Mouse (Mus musculus) spleen, adult 2 months (tissue): ENCODE results near the gene Epb41l4b. TPM values are rescaled to one million over a fixed set of nuclear protein-coding genes. Genes with fewer than 3 reads are reported as not detected.
A peak's percentile ranks its signal among the peaks of the same experiment; 100 is the strongest.

Source experiments
- DNase-seq, 2 experiments: peaks; one replicate each; pipeline versions ENCODE4 v3.0.0 to v3.0.0-alpha.2; 2012 to 2021; ENCODE audit warnings: low spot score in 2 of 2, low read depth in 1 of 2
- H3K27ac ChIP-seq: fragments of 200-500 bp; 2 replicates; pipeline ENCODE4 v1.5.1; 2012; ENCODE audit warnings: low read length, inconsistent platforms; ENCODE audit not compliant: insufficient read depth
- H3K27me3 ChIP-seq: fragments of 200-500 bp; 2 replicates; pipeline ENCODE4 v1.6.1; 2012; ENCODE audit warnings: mild to moderate bottlenecking, moderate library complexity, low read length, inconsistent platforms; ENCODE audit not compliant: control insufficient read depth, insufficient read depth
- H3K36me3 ChIP-seq: fragments of 200-500 bp; 2 replicates; pipeline ENCODE4 v1.6.1; 2012; ENCODE audit warnings: mild to moderate bottlenecking, low read length, inconsistent platforms; ENCODE audit not compliant: control insufficient read depth, insufficient read depth
- H3K4me1 ChIP-seq: fragments of 200-500 bp; 2 replicates; pipeline ENCODE4 v1.6.1; 2011; ENCODE audit warnings: inconsistent platforms; ENCODE audit not compliant: control insufficient read depth, insufficient read depth, insufficient read length
- H3K4me3 ChIP-seq: fragments of 200-500 bp; 2 replicates; pipeline ENCODE4 v1.5.1; 2011; ENCODE audit warnings: mild to moderate bottlenecking, inconsistent platforms; ENCODE audit not compliant: insufficient read depth, insufficient read length; ENCODE audit errors: extremely low read depth
- CTCF ChIP-seq: fragments of 200-500 bp; IDR thresholded peaks from 2 replicates; pipeline ENCODE4 v1.5.1; 2011; ENCODE audit warnings: mild to moderate bottlenecking, inconsistent platforms; ENCODE audit not compliant: insufficient read depth, insufficient read length, insufficient replicate concordance; ENCODE audit errors: extremely low read depth
- POLR2A ChIP-seq: fragments of 200-500 bp; IDR thresholded peaks from 2 replicates; pipeline ENCODE4 v1.6.1; 2011; ENCODE audit warnings: low read depth, low read length, inconsistent platforms
- WGBS: fragments of 180-500 bp; shearing (Covaris S2); methylation state at CpG from one replicate; pipeline ENCODE4 v1.1.7; 2018; 5-methylcytosine and 5-hydroxymethylcytosine counted together
- polyA plus RNA-seq: library from polyadenylated mRNA; depleted of rRNA; stranded (reverse); fragments of >200 nt; gene quantifications from 2 replicates; pipeline ENCODE4 v1.2.3, GENCODE M21; 2012

Gene Epb41l4b
- polyA plus RNA-seq, 1 experiment: 0.78 TPM

DNA sequence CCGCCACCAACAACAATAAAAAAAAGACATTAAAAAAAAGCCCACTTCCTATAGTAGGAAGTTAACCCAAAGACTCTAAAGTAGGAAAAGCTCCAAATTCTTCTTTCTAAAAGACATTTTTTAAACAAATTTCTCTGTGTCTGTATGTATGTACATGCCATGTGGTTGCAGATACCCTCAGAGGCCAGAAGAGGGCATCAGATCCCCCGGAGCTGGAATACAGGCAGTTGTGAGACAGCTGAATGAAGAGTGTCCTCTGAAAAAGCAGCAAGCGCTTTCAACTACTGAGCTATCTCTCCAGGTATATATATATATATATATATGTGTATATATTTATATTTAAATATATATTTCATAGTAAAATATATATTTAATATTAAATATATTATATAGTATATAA is 121.9 kb downstream of the Epb41l4b start:
- Histone ChIP-seq H3K4me3 (no peak overlapping the region), H3K4me1 (no peaks in the 10 kb centered on the region; the same call in 1 of the 2 replicates), H3K27me3 (no peaks in the 10 kb centered on the region), H3K27ac (no peak overlapping the region), H3K36me3 (no peaks in the 10 kb centered on the region)
- no peak for TF ChIP-seq POLR2A
- no peak for TF ChIP-seq CTCF
- 85% methylated on average over 3 of the region's 3 CpGs for WGBS
- DNase-seq: no peak

DNA sequence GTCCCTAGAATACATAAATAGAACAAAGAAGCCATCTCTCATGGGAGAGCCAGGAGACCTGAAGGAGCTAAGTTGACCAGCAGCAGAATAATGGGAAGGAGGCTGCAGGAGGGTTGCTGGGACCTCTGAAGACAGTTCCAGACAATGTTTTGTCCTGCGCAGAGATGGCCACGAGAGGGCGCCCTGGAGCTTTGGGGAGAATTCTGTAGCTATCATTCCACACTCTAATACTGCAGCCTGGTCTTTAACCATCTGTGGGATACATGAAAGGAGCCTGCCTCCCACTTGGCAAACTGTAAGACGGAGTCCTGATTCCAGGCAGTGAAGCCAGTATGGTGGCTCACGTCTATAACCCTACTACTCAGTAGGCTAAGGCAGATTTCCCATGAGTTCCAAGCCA is 126.0 kb downstream of the Epb41l4b start:
- TF ChIP-seq POLR2A: no peak
- TF ChIP-seq CTCF: peak; percentile 87; the same call in 1 of the 2 replicates
- no peaks in the 10 kb centered on the region for H3K4me1 ChIP-seq
- H3K4me3 ChIP-seq: no peak overlapping the region
- H3K27me3 ChIP-seq: no peaks in the 10 kb centered on the region
- 23% methylated on average over 5 of the region's 5 CpGs for WGBS
- no peaks in the 10 kb centered on the region for H3K36me3 ChIP-seq
- H3K27ac ChIP-seq: no peak overlapping the region
- peak; percentile 26 to 73 for DNase-seq

DNA sequence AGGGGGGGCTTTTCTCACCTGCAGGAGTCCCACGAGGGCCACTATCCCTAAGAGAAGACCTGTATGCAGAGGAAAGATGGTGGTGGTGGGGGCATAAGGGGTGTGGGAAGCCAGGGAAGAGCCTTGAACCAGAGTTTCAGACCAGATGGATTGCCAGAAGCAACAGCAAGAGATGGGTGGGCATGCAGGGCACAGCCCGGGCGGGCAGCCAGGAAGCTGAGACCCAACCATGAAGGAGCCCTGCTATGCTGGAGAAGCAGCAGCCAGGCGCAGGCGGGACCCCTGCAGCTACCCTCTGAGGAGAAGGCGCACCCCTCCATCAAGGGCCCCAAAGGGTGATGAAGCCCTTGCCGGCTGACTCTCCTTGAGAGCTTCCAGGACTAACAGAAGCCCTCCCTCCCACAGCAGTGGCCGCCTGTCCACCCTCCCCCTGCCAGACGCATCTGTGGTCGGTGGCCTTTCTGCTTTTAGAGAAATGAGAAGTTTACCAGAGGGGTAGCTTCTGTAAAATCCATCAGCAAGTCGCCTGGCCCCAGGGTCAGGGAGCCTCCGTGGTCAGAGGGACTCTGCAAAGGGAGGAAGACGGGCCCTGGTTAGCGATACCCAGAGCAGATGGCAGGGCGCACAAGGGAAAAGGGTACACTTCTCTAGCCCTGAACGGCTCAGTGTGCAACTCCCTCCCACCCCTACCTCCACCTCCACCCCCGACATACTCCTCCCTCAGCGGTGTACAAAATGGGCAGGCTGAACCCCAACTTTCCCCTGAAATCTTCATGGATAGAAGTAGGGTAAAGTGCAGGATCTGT is 126.7 kb downstream of the Epb41l4b start:
- Histone ChIP-seq H3K36me3 (no peaks in the 10 kb centered on the region), H3K27me3 (no peaks in the 10 kb centered on the region), H3K4me1 (no peaks in the 10 kb centered on the region)

DNA sequence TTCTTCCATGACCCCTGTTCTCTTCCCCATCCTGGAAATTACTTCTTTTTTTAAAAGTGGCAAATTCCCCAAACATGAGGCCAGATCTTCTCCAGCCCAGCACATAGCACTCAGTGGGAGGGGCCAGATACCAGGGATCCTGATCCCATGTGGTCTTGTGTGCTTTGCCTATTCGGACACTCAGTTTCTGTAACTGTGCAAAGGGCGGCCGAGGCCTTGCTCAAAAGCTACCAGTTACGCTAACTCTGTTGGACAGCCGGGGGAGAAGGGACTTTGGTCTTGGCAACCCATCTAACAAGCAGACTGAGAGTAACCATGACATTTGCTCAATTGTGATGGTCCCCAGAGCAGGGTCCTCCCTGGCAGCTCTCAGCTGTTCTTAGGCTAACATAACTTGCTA is 128.2 kb downstream of the Epb41l4b start:
- DNase-seq: no peak
- H3K4me3 ChIP-seq: no peak overlapping the region
- 96% methylated on average over 5 of the region's 5 CpGs for WGBS
- no peaks in the 10 kb centered on the region for H3K4me1 ChIP-seq
- no peaks in the 10 kb centered on the region for H3K27me3 ChIP-seq
- TF ChIP-seq CTCF (no peak), POLR2A (no peak)
- H3K27ac ChIP-seq: no peak overlapping the region
- H3K36me3 ChIP-seq: no peaks in the 10 kb centered on the region

More for the DNA sequence above, 126.7 kb downstream of the Epb41l4b start:
- no peak for DNase-seq
- Histone ChIP-seq H3K4me3 (no peak overlapping the region), H3K27ac (no peak overlapping the region)
- 43% methylated on average over 18 of the region's 18 CpGs for WGBS
- TF ChIP-seq POLR2A (no peak), CTCF (no peak)

DNA sequence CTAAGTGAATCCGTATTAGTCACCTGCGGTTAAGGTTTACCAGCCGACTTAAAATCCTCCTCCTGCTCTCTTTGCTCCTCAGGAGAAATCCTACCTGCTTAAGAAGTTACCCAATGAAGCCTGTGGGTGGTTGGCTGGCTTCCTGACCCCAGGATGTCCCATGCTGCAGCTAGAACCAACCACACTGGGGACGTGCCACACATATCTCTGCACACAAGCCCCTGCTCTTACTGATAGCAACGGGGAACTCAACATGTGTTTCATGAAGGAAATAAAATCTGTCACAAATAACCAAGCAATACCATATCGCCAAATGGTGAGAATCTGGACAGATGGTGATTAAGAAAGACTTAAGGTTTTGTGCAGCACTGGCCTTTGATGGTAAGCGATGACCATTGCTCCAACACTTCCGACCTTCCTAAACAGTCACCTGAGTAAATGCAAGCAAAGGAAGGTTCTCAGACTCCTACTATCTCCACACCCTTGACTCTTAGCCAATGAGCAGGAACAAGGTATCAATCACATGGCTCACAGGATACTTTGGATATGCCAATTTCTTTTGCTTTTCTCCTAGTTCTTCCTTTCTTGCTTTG is 131.7 kb downstream of the Epb41l4b start:
- Histone ChIP-seq H3K4me3 (no peak overlapping the region), H3K27ac (no peak overlapping the region), H3K4me1 (no peaks in the 10 kb centered on the region), H3K27me3 (no peaks in the 10 kb centered on the region), H3K36me3 (no peaks in the 10 kb centered on the region)
- 49% methylated on average over 8 of the region's 8 CpGs for WGBS
- no peak for DNase-seq
- TF ChIP-seq CTCF: no peak
- no peak for TF ChIP-seq POLR2A

DNA sequence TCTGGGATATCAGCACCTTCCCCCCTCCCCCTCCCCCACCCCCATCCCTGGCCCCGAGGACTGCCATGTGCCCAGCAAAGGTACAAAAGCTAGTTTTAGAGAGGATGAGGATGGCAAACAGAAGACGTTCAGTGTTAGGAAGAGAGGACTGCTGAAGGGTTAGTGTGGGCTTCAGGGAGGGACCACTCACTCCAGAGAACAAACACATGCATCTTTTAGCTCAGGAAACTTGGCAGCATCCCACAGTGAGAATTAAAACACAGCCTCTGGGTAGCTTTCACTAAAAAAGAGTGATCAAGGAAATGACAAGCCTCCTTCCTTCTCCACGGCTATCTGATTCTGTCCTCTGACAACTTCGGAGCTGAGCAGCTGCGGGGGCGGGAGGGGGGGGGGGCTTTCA is 132.3 kb downstream of the Epb41l4b start:
- no peaks in the 10 kb centered on the region for H3K36me3 ChIP-seq
- no peak overlapping the region for H3K4me3 ChIP-seq
- 11% methylated on average over 6 of the region's 6 CpGs for WGBS
- no peaks in the 10 kb centered on the region for H3K4me1 ChIP-seq
- no peak for DNase-seq
- H3K27me3 ChIP-seq: no peaks in the 10 kb centered on the region
- no peak for TF ChIP-seq CTCF
- no peak for TF ChIP-seq POLR2A
- H3K27ac ChIP-seq: no peak overlapping the region

DNA sequence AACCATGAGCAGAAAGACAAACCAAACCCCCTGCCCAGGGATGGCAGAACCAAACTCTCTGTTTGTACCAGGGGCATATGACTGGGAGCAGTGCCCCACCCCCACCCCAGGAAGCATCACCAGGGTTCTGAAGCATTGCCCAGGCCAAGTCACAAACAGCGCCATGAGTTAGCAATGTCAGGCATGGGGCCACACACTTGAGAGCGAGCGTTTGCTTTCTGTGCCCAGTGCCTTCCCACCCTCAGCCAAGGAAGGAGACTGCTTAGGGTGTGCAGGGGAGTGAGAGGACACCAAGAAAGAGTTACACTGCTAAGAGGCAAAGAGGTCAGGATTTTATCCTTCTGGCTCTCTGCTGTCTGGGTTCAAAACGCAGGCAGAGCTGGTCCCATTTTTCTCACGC is 132.8 kb downstream of the Epb41l4b start:
- Histone ChIP-seq H3K27me3 (no peaks in the 10 kb centered on the region), H3K4me3 (no peak overlapping the region), H3K36me3 (no peaks in the 10 kb centered on the region), H3K27ac (no peak overlapping the region), H3K4me1 (no peaks in the 10 kb centered on the region)
- DNase-seq: no peak
- no peak for TF ChIP-seq CTCF
- TF ChIP-seq POLR2A: no peak
- WGBS: 61% methylated on average over 5 of the region's 5 CpGs
